Mouse (Mus musculus): ENCODE results near the gene Itln1. TPM values are rescaled to one million over a fixed set of nuclear protein-coding genes. Genes with fewer than 3 reads are reported as not detected.
"Not testable (repeated sequence)": the region's sequence is repeated elsewhere in the genome, so short reads cannot be mapped to it uniquely, and the experiment has no call there.

The Itln1 gene
- polyA plus RNA-seq, 1 experiment from 2014 or later: not detected

DNA sequence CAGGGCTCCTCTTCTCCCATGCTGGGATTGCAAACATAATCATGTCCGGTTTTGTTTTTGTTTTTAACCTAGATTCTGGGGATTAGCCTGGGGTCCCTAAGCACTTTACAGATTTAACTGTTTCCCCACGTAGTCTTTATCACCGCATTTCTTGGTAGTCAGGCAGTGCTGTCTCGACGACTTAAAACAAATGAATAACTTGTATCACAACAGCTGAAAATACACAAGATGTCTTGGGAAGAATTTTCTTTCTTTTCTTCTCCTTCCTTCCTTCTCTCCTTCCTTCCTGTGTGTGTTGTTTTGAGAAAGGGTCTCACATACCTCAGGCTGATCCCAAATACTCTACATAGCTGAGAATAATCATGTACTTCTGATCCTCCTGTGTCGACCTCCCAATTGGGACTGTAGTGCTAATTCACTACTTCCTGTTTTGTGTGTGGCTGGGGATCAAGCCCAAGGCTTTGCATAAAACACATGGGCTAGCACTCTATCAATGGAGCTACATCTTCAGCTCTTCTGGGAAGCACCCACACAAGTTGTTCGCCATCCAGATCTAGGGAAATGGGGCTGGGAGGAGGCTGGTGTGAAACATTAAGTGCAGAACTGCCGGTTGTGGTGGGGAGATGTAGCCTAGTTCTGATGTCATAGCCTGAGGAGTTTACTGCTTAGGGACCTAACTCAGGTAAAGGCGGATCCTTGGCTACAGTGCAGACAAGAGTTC, 61.0 kb downstream of the Itln1 start:
- H3K27me3 ChIP-seq (replicated peaks; ENCODE audit: low read depth, poor library complexity, severe bottlenecking): no peaks in the 10 kb centered on the region
- H3K36me3 ChIP-seq (replicated peaks): no peaks in the 10 kb centered on the region
- no peak overlapping the region for H3K27ac ChIP-seq (replicated peaks)
- WGBS: 72% methylated on average over 9 of the region's 9 CpGs
- no peak overlapping the region for H3K4me3 ChIP-seq
- no peaks in the 10 kb centered on the region for H3K9me3 ChIP-seq
- H3K4me1 ChIP-seq: 0 out of 2 replicates have a peak, but pooled peaks cover 4% of the 10 kb centered on the region
- DNase-seq (ENCODE audit: low spot score): no peak

DNA sequence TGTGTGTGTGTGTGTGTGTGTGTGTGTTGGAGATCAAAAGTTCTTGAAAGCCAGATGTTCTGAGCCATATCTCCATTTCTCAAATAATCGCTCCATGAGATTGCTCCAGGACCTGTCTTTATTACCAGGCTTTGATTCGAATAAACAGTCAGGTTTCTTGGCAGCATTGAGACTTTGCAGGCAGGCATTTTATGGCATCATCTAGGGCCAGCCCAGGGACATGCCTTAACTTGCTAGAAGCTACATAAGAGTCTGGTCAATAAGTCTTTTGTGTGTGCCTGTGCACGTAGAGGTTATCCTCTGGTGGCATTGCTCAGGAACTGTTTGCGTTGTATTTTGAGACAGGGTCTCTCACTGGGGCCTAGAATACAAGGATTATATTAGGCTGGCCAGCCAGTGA, 61.6 kb downstream of the Itln1 start:
- H3K27me3 ChIP-seq (replicated peaks; ENCODE audit: low read depth, poor library complexity, severe bottlenecking): no peaks in the 10 kb centered on the region
- H3K36me3 ChIP-seq (replicated peaks): no peaks in the 10 kb centered on the region
- WGBS: 75% methylated on average over 4 of the region's 4 CpGs
- 0 out of 2 replicates have a peak, but pooled peaks cover 4% of the 10 kb centered on the region for H3K4me1 ChIP-seq
- H3K4me3 ChIP-seq: no peak overlapping the region
- no peak overlapping the region for H3K27ac ChIP-seq (replicated peaks)
- DNase-seq (ENCODE audit: low spot score): no peak
- H3K9me3 ChIP-seq: no peaks in the 10 kb centered on the region

DNA sequence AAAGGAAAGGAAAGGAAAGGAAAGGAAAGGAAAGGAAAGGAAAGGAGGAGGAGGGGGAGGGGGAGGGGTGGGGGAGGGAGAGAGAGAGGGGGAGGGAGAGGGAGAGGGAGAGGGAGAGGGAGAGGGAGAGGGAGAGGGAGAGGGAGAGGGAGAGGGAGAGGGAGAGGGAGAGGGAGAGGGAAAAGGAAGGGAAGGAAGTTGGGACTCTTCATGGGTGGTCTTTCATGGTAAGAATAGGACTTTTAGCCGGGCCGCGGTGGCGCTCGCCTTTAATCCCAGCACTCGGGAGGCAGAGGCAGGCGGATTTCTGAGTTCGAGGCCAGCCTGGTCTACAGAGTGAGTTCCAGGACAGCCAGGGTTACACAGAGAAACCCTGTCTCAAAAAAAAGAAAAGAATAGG, 63.2 kb downstream of the Itln1 start:
- H3K27ac ChIP-seq (replicated peaks): not testable (repeated sequence)

DNA sequence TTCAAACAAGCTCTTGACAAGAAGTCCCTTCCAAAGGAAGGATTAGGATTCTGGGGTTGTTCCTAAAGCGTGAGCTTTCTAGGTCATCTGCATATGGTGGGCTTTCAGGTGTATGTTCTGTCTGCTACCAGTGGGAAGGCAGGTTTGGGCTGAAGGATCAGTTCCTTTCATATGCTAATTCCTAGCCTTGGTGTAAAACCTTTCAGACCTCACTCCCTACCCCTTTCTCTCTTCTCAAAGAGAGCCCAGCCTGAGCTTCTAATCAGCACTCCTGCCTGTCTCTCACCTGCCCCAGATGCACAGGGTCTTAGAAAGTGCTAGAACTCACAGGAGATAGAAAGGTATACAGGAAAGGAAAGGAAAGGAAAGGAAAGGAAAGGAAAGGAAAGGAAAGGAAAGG, 63.6 kb downstream of the Itln1 start:
- WGBS: 59% methylated on average over 1 of the region's 1 CpGs
- H3K9me3 ChIP-seq: no peaks in the 10 kb centered on the region

More for the DNA sequence above, 63.2 kb downstream of the Itln1 start:
- WGBS: 94% methylated on average over 8 of the region's 8 CpGs
- not testable (repeated sequence) for H3K36me3 ChIP-seq (replicated peaks); H3K27me3 ChIP-seq (replicated peaks; ENCODE audit: low read depth, poor library complexity, severe bottlenecking); DNase-seq (ENCODE audit: low spot score); H3K4me3 ChIP-seq; H3K4me1 ChIP-seq; H3K9me3 ChIP-seq

DNA sequence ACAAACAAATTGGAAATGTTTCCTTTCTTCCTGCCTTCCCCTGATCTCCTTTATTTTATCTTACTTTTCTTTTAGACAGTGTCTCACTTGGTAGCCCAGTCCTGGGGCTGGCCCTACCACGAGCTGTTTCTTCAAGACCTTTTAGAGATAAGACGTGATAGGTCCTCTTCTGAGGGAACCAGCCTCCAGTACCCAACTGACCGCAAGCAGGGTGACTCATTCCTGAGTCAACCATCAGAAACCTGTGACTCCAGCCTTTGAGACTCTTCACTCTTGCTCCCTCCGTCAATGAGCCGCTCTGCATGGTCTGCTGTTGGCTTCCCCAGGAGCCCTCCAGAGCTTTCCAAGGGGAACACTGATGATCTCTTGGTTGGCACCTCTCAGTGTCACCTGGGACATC, 64.2 kb downstream of the Itln1 start:
- Histone ChIP-seq H3K4me1 (no peaks in the 10 kb centered on the region), H3K36me3 (replicated peaks) (no peaks in the 10 kb centered on the region), H3K9me3 (no peaks in the 10 kb centered on the region), H3K4me3 (no peak overlapping the region), H3K27me3 (replicated peaks; ENCODE audit: low read depth, poor library complexity, severe bottlenecking) (no peaks in the 10 kb centered on the region), H3K27ac (replicated peaks) (no peak overlapping the region)
- WGBS: 89% methylated on average over 5 of the region's 5 CpGs
- no peak for DNase-seq (ENCODE audit: low spot score)

More for the DNA sequence above, 63.6 kb downstream of the Itln1 start:
- Histone ChIP-seq H3K27ac (replicated peaks) (no peak overlapping the region), H3K27me3 (replicated peaks; ENCODE audit: low read depth, poor library complexity, severe bottlenecking) (no peaks in the 10 kb centered on the region), H3K36me3 (replicated peaks) (no peaks in the 10 kb centered on the region), H3K4me1 (no peaks in the 10 kb centered on the region), H3K4me3 (no peak overlapping the region)
- DNase-seq (ENCODE audit: low spot score): no peak

DNA sequence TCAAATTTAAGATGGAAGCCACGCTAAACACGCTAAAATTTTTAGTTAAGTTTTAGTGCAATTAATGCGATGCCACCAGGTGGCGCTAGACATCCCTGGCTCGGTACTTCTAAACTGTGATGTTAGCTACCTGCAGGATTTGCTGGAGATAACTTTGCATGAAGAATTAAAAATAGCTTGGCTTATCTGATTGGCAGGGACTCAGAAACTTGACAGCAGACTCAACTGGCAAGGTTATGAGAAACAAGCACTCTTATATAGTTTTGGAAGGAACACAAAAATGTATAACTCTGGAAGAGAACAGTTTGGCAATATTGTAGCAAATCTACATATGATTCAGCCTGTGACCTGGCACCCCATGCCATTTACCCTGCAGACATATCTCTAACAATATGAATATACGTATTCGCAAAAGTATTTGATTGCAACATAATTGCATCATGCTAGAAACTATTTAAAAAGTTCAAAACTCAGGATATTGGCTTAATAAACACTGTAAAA, 64.7 kb downstream of the Itln1 start:
- no peak overlapping the region for H3K4me3 ChIP-seq
- 31% methylated on average over 7 of the region's 7 CpGs for WGBS
- peak; percentile 59 for DNase-seq (ENCODE audit: low spot score)

DNA sequence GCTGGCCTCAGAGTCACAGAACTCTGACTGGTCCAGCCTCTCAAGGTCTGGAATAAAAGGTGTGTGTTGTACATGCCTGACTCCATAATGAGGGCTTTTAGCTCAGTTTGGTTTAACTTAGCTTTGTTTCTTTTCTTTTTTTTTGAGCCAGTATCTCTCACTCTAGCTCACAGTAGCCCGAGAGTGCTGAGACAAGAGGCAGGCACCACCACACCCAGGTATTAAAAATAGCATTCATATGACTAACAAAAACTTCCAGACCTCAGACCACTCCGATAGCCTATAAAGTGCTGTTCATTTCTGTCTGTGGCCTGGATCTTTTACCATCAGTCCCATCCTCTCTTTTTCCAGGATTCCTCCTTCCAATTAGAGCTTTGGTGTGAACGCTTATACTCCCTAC, 65.4 kb downstream of the Itln1 start:
- WGBS: 93% methylated on average over 3 of the region's 3 CpGs

More for the DNA sequence above, 64.7 kb downstream of the Itln1 start:
- Histone ChIP-seq H3K4me1 (no peaks in the 10 kb centered on the region), H3K9me3 (no peaks in the 10 kb centered on the region), H3K27me3 (replicated peaks; ENCODE audit: low read depth, poor library complexity, severe bottlenecking) (no peaks in the 10 kb centered on the region), H3K27ac (replicated peaks) (no peak overlapping the region), H3K36me3 (replicated peaks) (no peaks in the 10 kb centered on the region)

More for the DNA sequence above, 65.4 kb downstream of the Itln1 start:
- Histone ChIP-seq H3K9me3 (no peaks in the 10 kb centered on the region), H3K27ac (replicated peaks) (no peak overlapping the region), H3K4me1 (no peaks in the 10 kb centered on the region), H3K36me3 (replicated peaks) (no peaks in the 10 kb centered on the region), H3K27me3 (replicated peaks; ENCODE audit: low read depth, poor library complexity, severe bottlenecking) (no peaks in the 10 kb centered on the region), H3K4me3 (no peak overlapping the region)
- no peak for DNase-seq (ENCODE audit: low spot score)

Other genes starting within 250 kb of the Itln1 start
- gene Usp21, start 247.3 kb downstream of the Itln1 start, polyA plus RNA-seq (2016; fragmentation: Nextera tagmentation; extraction: Ambion mirVana): 106 and 107 TPM in 2 replicates
- 100 and 105 TPM in 2 replicates for gene Ufc1, start 240.3 kb downstream of the Itln1 start, polyA plus RNA-seq (2016; fragmentation: Nextera tagmentation; extraction: Ambion mirVana)
- 50.3 and 50.4 TPM in 2 replicates for gene Dedd, start 206.1 kb downstream of the Itln1 start, polyA plus RNA-seq (2016; fragmentation: Nextera tagmentation; extraction: Ambion mirVana)
- 33.6 and 36.8 TPM in 2 replicates for gene Nit1, start 189.6 kb downstream of the Itln1 start, polyA plus RNA-seq (2016; fragmentation: Nextera tagmentation; extraction: Ambion mirVana)
- 156 TPM in 2 replicates for gene Pfdn2, start 189.6 kb downstream of the Itln1 start, polyA plus RNA-seq (2016; fragmentation: Nextera tagmentation; extraction: Ambion mirVana)
- gene Klhdc9, start 174.5 kb downstream of the Itln1 start, polyA plus RNA-seq (2016; fragmentation: Nextera tagmentation; extraction: Ambion mirVana): 1.2 and 1.6 TPM in 2 replicates
- gene Nectin4, start 165.2 kb downstream of the Itln1 start, polyA plus RNA-seq (2016; fragmentation: Nextera tagmentation; extraction: Ambion mirVana): 2.6 and 4.6 TPM in 2 replicates
- 0.65 and 0.72 TPM in 2 replicates for gene Arhgap30, start 146.3 kb downstream of the Itln1 start, polyA plus RNA-seq (2016; fragmentation: Nextera tagmentation; extraction: Ambion mirVana)
- gene Usf1, start 124.0 kb downstream of the Itln1 start, polyA plus RNA-seq (2016; fragmentation: Nextera tagmentation; extraction: Ambion mirVana): 138 and 139 TPM in 2 replicates
- 6.0 and 9.0 TPM in 2 replicates for gene Tstd1, start 116.4 kb downstream of the Itln1 start, polyA plus RNA-seq (2016; fragmentation: Nextera tagmentation; extraction: Ambion mirVana)
- gene F11r, start 97.8 kb downstream of the Itln1 start, polyA plus RNA-seq (2016; fragmentation: Nextera tagmentation; extraction: Ambion mirVana): 34.7 and 37.6 TPM in 2 replicates
- gene Alyref2, start 31.8 kb downstream of the Itln1 start, polyA plus RNA-seq (2016; fragmentation: Nextera tagmentation; extraction: Ambion mirVana): 7.4 and 9.3 TPM in 2 replicates
- gene Cd244a, start 23.9 kb upstream of the Itln1 start, polyA plus RNA-seq (2016; fragmentation: Nextera tagmentation; extraction: Ambion mirVana): 0.19 TPM in 1 of 2 replicates, not detected in the other
- 0.06 and 0.07 TPM in 2 replicates for gene Ly9, start 72.1 kb upstream of the Itln1 start, polyA plus RNA-seq (2016; fragmentation: Nextera tagmentation; extraction: Ambion mirVana)
- gene Slamf7, start 117.7 kb upstream of the Itln1 start, polyA plus RNA-seq (2016; fragmentation: Nextera tagmentation; extraction: Ambion mirVana): not detected in 2 replicates
- 0.29 and 0.55 TPM in 2 replicates for gene Cd48, start 146.7 kb upstream of the Itln1 start, polyA plus RNA-seq (2016; fragmentation: Nextera tagmentation; extraction: Ambion mirVana)
- gene Slamf1, start 231.8 kb upstream of the Itln1 start, polyA plus RNA-seq (2016; fragmentation: Nextera tagmentation; extraction: Ambion mirVana): 0.15 and 0.17 TPM in 2 replicates